Mouse (Mus musculus) heart, embryonic 16.5 days (tissue): ENCODE measurements around the gene Aloxe3. TPM values are rescaled to one million over a fixed set of nuclear protein-coding genes. Genes with fewer than 3 reads are reported as not detected.

ENCODE experiments used
- ATAC-seq: fragments of 200-750 bp; cut with Nextera tagmentation; replicated peaks from 2 replicates; pipeline ENCODE4 v1.8.0; 2017; ENCODE audit warnings: moderate number of reproducible peaks; ENCODE audit not compliant: insufficient read depth, low FRiP score; ENCODE audit errors: extremely low read depth
- H3K27ac ChIP-seq: fragments of 300-500 bp; sonication (generic); 2 replicates; pipeline ENCODE4 v1.5.1; 2014; ENCODE audit warnings: mild to moderate bottlenecking, low read length, control low read depth, moderate library complexity
- H3K27me3 ChIP-seq: fragments of 300-500 bp; sonication (generic); 2 replicates; pipeline ENCODE4 v1.6.1; 2014; ENCODE audit warnings: low read length, mixed read lengths; ENCODE audit not compliant: control insufficient read depth, insufficient read depth
- H3K36me3 ChIP-seq: fragments of 300-500 bp; sonication (generic); 2 replicates; pipeline ENCODE4 v1.6.1; 2014; ENCODE audit not compliant: control insufficient read depth, insufficient read depth
- H3K4me1 ChIP-seq: fragments of 300-500 bp; sonication (generic); 2 replicates; pipeline ENCODE4 v1.6.1; 2014; ENCODE audit warnings: low read length, mixed read lengths; ENCODE audit not compliant: control insufficient read depth, insufficient read depth
- H3K4me2 ChIP-seq: fragments of 300-500 bp; sonication (generic); 2 replicates; pipeline ENCODE4 v1.6.1; 2014; ENCODE audit warnings: low read depth, mild to moderate bottlenecking, control low read depth, low read length
- H3K4me3 ChIP-seq: fragments of 300-500 bp; sonication (generic); 2 replicates; pipeline ENCODE4 v1.5.1; 2014; ENCODE audit warnings: mild to moderate bottlenecking, control low read depth, low read length
- H3K9ac ChIP-seq: fragments of 300-500 bp; sonication (generic); 2 replicates; pipeline ENCODE4 v1.6.1; 2014; ENCODE audit warnings: low read length, control low read depth
- H3K9me3 ChIP-seq: fragments of 300-500 bp; sonication (generic); replicated peaks from 2 replicates; pipeline ENCODE4 v1.6.1; 2016; ENCODE audit warnings: low read length; ENCODE audit not compliant: control insufficient read depth
- WGBS: fragments of 180-500 bp; shearing (Covaris S2); extraction: QIAGEN DNeasy Blood & Tissue Kit; methylation state at CpG from one replicate; pipeline ENCODE4 v1.1.7; 2014; 5-methylcytosine and 5-hydroxymethylcytosine counted together
- polyA plus RNA-seq: library from polyadenylated mRNA; unstranded; fragments of >200 nt; fragmentation: Nextera tagmentation; extraction: Ambion mirVana; gene quantifications from 2 replicates; pipeline ENCODE4 v1.2.1, GENCODE M21; 2015

The Aloxe3 gene
- polyA plus RNA-seq, 1 experiment from 2014 or later = 0.08 TPM

- Histone ChIP-seq H3K36me3 (peaks cover 84% of the 10 kb centered on the region), H3K4me3 (no peak overlapping the region), H3K9me3 (no peaks in the 10 kb centered on the region), H3K27me3 (no peaks in the 10 kb centered on the region), H3K9ac (no peak overlapping the region), H3K4me2 (no peak overlapping the region), H3K27ac (no peak overlapping the region), H3K4me1 (peaks cover 15% of the 10 kb centered on the region)
- no peak for ATAC-seq
- 89% methylated on average over 14 of the region's 14 CpGs for WGBS
Observed at GRCm38 (mm10) chr11:69104487-69104886, 21.2 kb upstream of the Aloxe3 start.

- Histone ChIP-seq H3K9ac (no peak overlapping the region), H3K9me3 (no peaks in the 10 kb centered on the region), H3K27ac (no peak overlapping the region), H3K4me1 (peaks cover 14% of the 10 kb centered on the region), H3K4me3 (no peak overlapping the region), H3K27me3 (no peaks in the 10 kb centered on the region), H3K4me2 (no peak overlapping the region), H3K36me3 (peaks cover 88% of the 10 kb centered on the region)
- 78% methylated on average over 6 of the region's 6 CpGs for WGBS
- ATAC-seq = no peak
Observed at GRCm38 (mm10) chr11:69105227-69105626, 20.5 kb upstream of the Aloxe3 start.

GRCm38 (mm10) chr11:69105796-69106195 lies 19.9 kb upstream of the Aloxe3 start:
- WGBS = 90% methylated on average over 2 of the region's 2 CpGs
- H3K27me3 ChIP-seq = no peaks in the 10 kb centered on the region

DNA sequence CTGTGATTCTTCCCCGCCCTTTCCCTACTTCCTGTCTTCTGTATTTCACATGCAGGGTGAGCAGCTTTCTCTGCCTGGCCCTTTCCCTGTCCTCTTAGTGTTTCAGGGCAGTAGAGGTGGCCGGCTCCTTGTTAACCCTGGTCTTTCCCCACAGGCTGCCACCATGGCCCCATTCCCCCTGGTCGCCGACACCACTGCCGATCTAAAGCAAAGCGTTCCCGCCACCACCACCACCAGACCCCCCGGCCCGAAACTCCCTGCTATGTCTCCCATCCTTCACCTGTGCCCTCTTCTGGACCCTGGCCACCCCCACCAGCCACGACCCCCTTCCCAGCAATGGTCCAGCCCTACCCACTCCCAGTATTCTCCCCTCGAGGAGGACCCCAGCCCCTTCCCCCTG lies 19.4 kb upstream of the Aloxe3 start:
- 89% methylated on average over 11 of the region's 11 CpGs for WGBS

More at GRCm38 (mm10) chr11:69105796-69106195, 19.9 kb upstream of the Aloxe3 start:
- H3K4me3 ChIP-seq = no peak overlapping the region
- peaks cover 83% of the 10 kb centered on the region for H3K36me3 ChIP-seq
- no peak for ATAC-seq
- no peak overlapping the region for H3K4me2 ChIP-seq
- H3K27ac ChIP-seq = no peak overlapping the region
- no peaks in the 10 kb centered on the region for H3K9me3 ChIP-seq
- H3K9ac ChIP-seq = no peak overlapping the region
- H3K4me1 ChIP-seq = peaks cover 8% of the 10 kb centered on the region

DNA sequence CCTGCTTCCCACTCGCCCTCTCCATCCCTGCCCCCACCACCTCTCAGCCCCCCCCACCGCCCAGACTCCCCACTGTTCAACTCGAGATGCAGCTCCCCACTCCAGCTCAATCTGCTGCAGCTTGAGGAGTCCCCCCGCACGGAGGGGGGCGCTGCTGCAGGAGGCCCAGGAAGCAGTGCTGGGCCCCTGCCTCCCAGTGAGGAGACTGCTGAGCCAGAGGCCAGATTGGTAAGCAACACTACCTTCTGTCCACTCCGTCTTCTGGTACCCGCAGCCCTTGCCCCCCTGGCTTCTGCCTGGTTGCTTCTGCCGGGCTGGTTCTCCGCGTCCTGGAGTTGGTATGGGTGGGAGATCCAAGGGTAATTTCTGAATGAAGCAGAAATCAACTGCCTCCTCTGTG lies 18.9 kb upstream of the Aloxe3 start:
- H3K9ac ChIP-seq = no peak overlapping the region
- H3K36me3 ChIP-seq = peaks cover 73% of the 10 kb centered on the region
- H3K4me1 ChIP-seq = peaks cover 10% of the 10 kb centered on the region
- H3K4me2 ChIP-seq = no peak overlapping the region
- no peak overlapping the region for H3K4me3 ChIP-seq
- H3K27me3 ChIP-seq = no peaks in the 10 kb centered on the region
- WGBS = 87% methylated on average over 11 of the region's 11 CpGs
- ATAC-seq = no peak
- no peaks in the 10 kb centered on the region for H3K9me3 ChIP-seq
- no peak overlapping the region for H3K27ac ChIP-seq

More for the DNA sequence above, 19.4 kb upstream of the Aloxe3 start:
- peaks cover 6% of the 10 kb centered on the region for H3K4me1 ChIP-seq
- no peak overlapping the region for H3K4me2 ChIP-seq
- no peak overlapping the region for H3K4me3 ChIP-seq
- no peaks in the 10 kb centered on the region for H3K27me3 ChIP-seq
- H3K9me3 ChIP-seq = no peaks in the 10 kb centered on the region
- H3K27ac ChIP-seq = no peak overlapping the region
- no peak overlapping the region for H3K9ac ChIP-seq
- H3K36me3 ChIP-seq = peaks cover 78% of the 10 kb centered on the region
- ATAC-seq = no peak

- Histone ChIP-seq H3K9ac (no peak overlapping the region), H3K36me3 (peaks cover 65% of the 10 kb centered on the region), H3K4me2 (no peak overlapping the region), H3K27me3 (no peaks in the 10 kb centered on the region), H3K4me3 (no peak overlapping the region), H3K4me1 (peaks cover 15% of the 10 kb centered on the region), H3K27ac (no peak overlapping the region), H3K9me3 (no peaks in the 10 kb centered on the region)
- WGBS = 80% methylated on average over 11 of the region's 11 CpGs
- no peak for ATAC-seq
Observed at GRCm38 (mm10) chr11:69107676-69108075, 18.0 kb upstream of the Aloxe3 start.

GRCm38 (mm10) chr11:69108223-69108622 lies 17.5 kb upstream of the Aloxe3 start:
- Histone ChIP-seq H3K4me2 (no peak overlapping the region), H3K9ac (no peak overlapping the region), H3K4me1 (peaks cover 15% of the 10 kb centered on the region), H3K9me3 (no peaks in the 10 kb centered on the region), H3K27ac (no peak overlapping the region), H3K36me3 (peaks cover 60% of the 10 kb centered on the region), H3K4me3 (no peak overlapping the region), H3K27me3 (no peaks in the 10 kb centered on the region)
- 92% methylated on average over 9 of the region's 9 CpGs for WGBS
- ATAC-seq = no peak

- ATAC-seq = no peak
- peaks cover 49% of the 10 kb centered on the region for H3K36me3 ChIP-seq
Observed at GRCm38 (mm10) chr11:69109032-69109900, 16.4 kb upstream of the Aloxe3 start.

DNA sequence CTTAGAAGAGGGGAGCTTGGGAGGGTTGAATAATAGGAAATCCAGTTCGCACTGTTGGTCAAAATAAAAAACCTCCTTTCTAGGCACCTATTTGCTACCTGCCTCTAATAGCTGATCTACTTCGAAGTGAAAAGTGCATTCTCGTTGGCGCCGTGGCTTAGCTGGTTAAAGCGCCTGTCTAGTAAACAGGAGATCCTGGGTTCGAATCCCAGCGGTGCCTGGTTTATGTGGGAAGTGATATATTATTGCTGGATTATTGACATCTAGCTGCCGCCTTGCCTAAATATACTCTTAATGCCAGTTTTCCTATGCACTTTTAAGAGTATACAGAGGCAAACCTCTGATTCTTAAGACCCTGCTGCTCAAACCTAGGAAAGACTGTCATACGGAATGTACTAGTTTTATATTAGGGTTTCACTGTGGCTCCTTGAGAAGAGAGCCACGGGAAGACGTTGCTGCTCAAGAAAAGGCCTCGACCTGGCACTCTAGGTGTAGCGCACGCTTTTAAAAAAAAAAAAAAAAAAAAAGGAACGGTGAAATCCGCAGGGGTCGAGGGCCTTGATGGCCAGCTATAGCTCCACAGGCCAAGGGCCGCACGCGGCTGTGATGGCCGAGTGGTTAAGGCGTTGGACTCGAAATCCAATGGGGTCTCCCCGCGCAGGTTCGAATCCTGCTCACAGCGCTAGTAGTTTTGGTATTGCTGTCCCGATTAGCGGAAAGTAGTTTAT lies 15.2 kb upstream of the Aloxe3 start:
- Histone ChIP-seq H3K27ac (peak overlapping the region; percentile 69), H3K9me3 (no peaks in the 10 kb centered on the region), H3K36me3 (peaks cover 38% of the 10 kb centered on the region), H3K4me3 (peak overlapping the region; percentile 58), H3K27me3 (no peaks in the 10 kb centered on the region), H3K9ac (peak overlapping the region; percentile 69), H3K4me1 (peaks cover 15% of the 10 kb centered on the region), H3K4me2 (peak overlapping the region; percentile 69)
- ATAC-seq = peak; percentile 66; the same call in 1 of the 2 replicates
- 1% methylated on average over 29 of the region's 30 CpGs for WGBS

More at GRCm38 (mm10) chr11:69109032-69109900, 16.4 kb upstream of the Aloxe3 start:
- Histone ChIP-seq H3K4me2 (no peak overlapping the region), H3K27ac (no peak overlapping the region), H3K9ac (no peak overlapping the region), H3K27me3 (no peaks in the 10 kb centered on the region), H3K9me3 (no peaks in the 10 kb centered on the region), H3K4me1 (peaks cover 15% of the 10 kb centered on the region), H3K4me3 (no peak overlapping the region)
- WGBS = 79% methylated on average over 13 of the region's 13 CpGs
